Mouse (Mus musculus) cerebellum, adult (tissue): ENCODE measurements around the gene Slc25a35.
A peak's percentile ranks its signal among the peaks of the same experiment; 100 is the strongest.
"Not testable (repeated sequence)": the region's sequence is repeated elsewhere in the genome, so short reads cannot be mapped to it uniquely, and the experiment has no call there.

Experiments used
- ATAC-seq: cut with Nextera tagmentation; 2 replicates; pipeline ENCODE4 v1.9.2; 2017; ENCODE audit warnings: mild to moderate bottlenecking, moderate library complexity, mixed read lengths; ENCODE audit not compliant: insufficient number of reproducible peaks, low FRiP score, low TSS enrichment

The Slc25a35 gene

GRCm38 (mm10) chr11:68967337-68968282 lies at the start of gene Slc25a35:
Gene Slc25a35, plus strand, starts transcription at chr11:68968131.
- ATAC-seq, result peak; percentile 97

- ATAC-seq, result no peak
Measured at GRCm38 (mm10) chr11:68923191-68923590, 44.7 kb upstream of the Slc25a35 start.

- no peak for ATAC-seq
Measured at GRCm38 (mm10) chr11:68924749-68925148, 43.2 kb upstream of the Slc25a35 start.

- no peak for ATAC-seq
Measured at GRCm38 (mm10) chr11:68926981-68927380, 41.0 kb upstream of the Slc25a35 start, which contains the start of gene Odf4. Gene Odf4, minus strand, starts transcription at chr11:68927081.

GRCm38 (mm10) chr11:68929947-68930346 lies 38.0 kb upstream of the Slc25a35 start:
- ATAC-seq, result no peak

GRCm38 (mm10) chr11:68933885-68934507 lies 33.9 kb upstream of the Slc25a35 start:
- ATAC-seq, result no peak

GRCm38 (mm10) chr11:68936951-68937350 lies 31.0 kb upstream of the Slc25a35 start:
- ATAC-seq, result not testable (repeated sequence)

GRCm38 (mm10) chr11:68939451-68940304 lies 28.3 kb upstream of the Slc25a35 start:
- peak; percentile 95 for ATAC-seq

GRCm38 (mm10) chr11:68940516-68940915 lies 27.4 kb upstream of the Slc25a35 start:
- ATAC-seq, result no peak

GRCm38 (mm10) chr11:68942731-68943130 lies 25.2 kb upstream of the Slc25a35 start:
- no peak for ATAC-seq

GRCm38 (mm10) chr11:68945245-68945644 lies 22.7 kb upstream of the Slc25a35 start:
- no peak for ATAC-seq

GRCm38 (mm10) chr11:68946001-68946400 lies 21.9 kb upstream of the Slc25a35 start:
- no peak for ATAC-seq

GRCm38 (mm10) chr11:68946806-68947440 lies 21.0 kb upstream of the Slc25a35 start:
- ATAC-seq, result peak; percentile 37; the same call in 1 of the 2 replicates

- peak; percentile 76; the same call in 1 of the 2 replicates for ATAC-seq
Measured at GRCm38 (mm10) chr11:68947542-68947993, 20.4 kb upstream of the Slc25a35 start.

GRCm38 (mm10) chr11:68953903-68954302 lies 14.0 kb upstream of the Slc25a35 start:
- no peak for ATAC-seq

- no peak for ATAC-seq
Measured at GRCm38 (mm10) chr11:68954408-68954807, 13.5 kb upstream of the Slc25a35 start.

GRCm38 (mm10) chr11:68955473-68955872 lies 12.5 kb upstream of the Slc25a35 start:
- ATAC-seq, result no peak

GRCm38 (mm10) chr11:68956107-68956506 lies 11.8 kb upstream of the Slc25a35 start:
- ATAC-seq, result no peak

- no peak for ATAC-seq
Measured at GRCm38 (mm10) chr11:68956697-68957096, 11.2 kb upstream of the Slc25a35 start.

GRCm38 (mm10) chr11:68957308-68957707 lies 10.6 kb upstream of the Slc25a35 start, which contains the start of gene Arhgef15:
Gene Arhgef15, minus strand, starts transcription at chr11:68957480.
- ATAC-seq, result no peak
